Mouse (Mus musculus) gastrocnemius, postnatal 14 days (tissue): ENCODE measurements around the gene Ess2. TPM values are rescaled to one million over a fixed set of nuclear protein-coding genes. Genes with fewer than 3 reads are reported as not detected.
"Not testable (repeated sequence)": the region's sequence is repeated elsewhere in the genome, so short reads cannot be mapped to it uniquely, and the experiment has no call there.

Source experiments
- DNase-seq: peaks from one replicate; pipeline ENCODE4 v3.0.0; 2021; ENCODE audit warnings: mixed read lengths
- intact Hi-C: fragments of 180-260 bp; cut with DNase I; formaldehyde crosslinking; loops from one replicate; pipeline ENCODE4 v1.15.1; 2025; ENCODE audit warnings: low total_unique reads
- long read RNA-seq, 2 experiments: library from polyadenylated mRNA; stranded (forward); transcript quantifications; one replicate each; pipeline ENCODE4 v2.0.0; 2021
- total RNA-seq, 2 experiments: library from RNA; stranded (reverse); gene quantifications; 2 replicates each; pipeline ENCODE4 v1.2.3; 2021

The Ess2 gene
- 1 to 10 TPM; 9.0 to 9.3 TPM for total RNA-seq
- long read RNA-seq, experiment 1, transcript Ess2-201 (10 exons, 2,821 nt), result major isoform, 6 of 15 reads
- long read RNA-seq, experiment 1, transcript Ess2-205 (10 exons, 2,785 nt), result major isoform, 6 of 15 reads
- long read RNA-seq, experiment 1, partial matches to known transcripts, result 1 of 15 reads
- long read RNA-seq, experiment 1, other reads (novel, unspliced or antisense), result 2 of 15 reads
- long read RNA-seq, experiment 2, transcript Ess2-201 (10 exons, 2,821 nt), result major isoform, 16 of 30 reads
- long read RNA-seq, experiment 2, transcript Ess2-205 (10 exons, 2,785 nt), result minor isoform, 10 of 30 reads
- long read RNA-seq, experiment 2, partial matches to known transcripts, result 1 of 30 reads
- long read RNA-seq, experiment 2, other reads (novel, unspliced or antisense), result 3 of 30 reads

DNA sequence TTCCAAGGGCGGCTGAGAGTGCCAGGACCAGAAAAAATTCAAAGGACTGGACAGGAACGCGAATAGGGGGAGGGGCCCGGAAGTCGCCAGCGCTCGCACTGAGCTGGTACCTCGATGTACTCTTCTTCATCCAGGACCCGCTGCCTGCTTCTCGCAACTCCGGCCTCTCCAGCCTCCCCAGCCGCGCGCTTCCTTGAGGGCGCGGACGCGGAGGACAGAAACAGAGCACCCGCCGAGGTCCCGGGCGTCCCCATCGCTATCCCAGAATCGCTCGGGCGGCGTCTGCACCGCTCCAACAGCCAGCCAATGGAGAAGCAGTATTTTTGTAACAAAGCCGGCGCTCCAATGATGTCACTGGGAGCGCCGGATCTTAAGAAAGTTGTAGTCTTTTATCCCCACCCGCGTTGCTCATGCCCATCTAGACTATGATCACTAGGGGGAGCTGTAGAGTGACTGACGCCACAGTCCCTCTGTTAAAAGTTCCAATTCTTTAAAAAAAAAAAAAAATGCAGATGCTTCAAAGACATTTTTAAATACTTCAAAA, at the start of gene Ess2:
Gene Ess2, minus strand, starts transcription at position 297 of the 544 bp plus-strand sequence.
- intact Hi-C loops, result loop anchor here (5.0 kb wide), 2 partner anchors 76 to 136 kb away; no protein-coding TSS in a partner anchor
- peak; percentile 85 for DNase-seq

DNA sequence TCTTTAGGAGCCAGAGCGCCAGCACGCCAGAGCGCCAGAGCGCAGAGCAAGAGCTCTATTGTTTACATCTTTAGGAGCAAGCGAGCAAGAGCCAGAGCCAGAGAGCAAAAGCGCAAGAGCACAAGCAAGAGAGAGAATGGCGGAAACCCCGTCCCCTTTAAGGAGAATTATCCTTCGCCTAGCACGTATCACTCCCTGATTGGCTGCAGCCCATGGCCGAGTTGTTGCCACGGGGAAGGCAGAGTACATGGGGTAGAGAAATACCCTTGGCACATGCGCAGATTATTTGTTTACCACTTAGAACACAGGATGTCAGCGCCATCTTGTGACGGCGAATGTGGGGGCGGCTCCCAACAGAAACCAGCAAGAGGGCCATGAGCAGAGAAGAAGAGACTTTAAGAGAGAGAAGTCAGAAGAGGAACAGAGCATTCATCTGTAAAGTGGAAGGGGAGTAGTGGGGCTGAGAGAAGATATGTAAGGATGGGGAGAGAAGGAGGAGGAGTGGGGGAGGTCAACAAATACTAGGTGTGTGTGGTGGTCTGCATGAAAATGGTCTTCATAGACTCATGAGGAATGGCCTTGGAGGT, 45.0 kb upstream of the Ess2 start:
- DNase-seq, intact Hi-C loops: not testable (repeated sequence)

GRCm38 (mm10) chr16:17951618-17952017, 40.5 kb upstream of the Ess2 start:
- DNase-seq, result no peak
- intact Hi-C loops, result no loop called here

GRCm38 (mm10) chr16:17950068-17950467, 38.9 kb upstream of the Ess2 start:
- DNase-seq, result no peak
- intact Hi-C loops, result no loop called here

DNA sequence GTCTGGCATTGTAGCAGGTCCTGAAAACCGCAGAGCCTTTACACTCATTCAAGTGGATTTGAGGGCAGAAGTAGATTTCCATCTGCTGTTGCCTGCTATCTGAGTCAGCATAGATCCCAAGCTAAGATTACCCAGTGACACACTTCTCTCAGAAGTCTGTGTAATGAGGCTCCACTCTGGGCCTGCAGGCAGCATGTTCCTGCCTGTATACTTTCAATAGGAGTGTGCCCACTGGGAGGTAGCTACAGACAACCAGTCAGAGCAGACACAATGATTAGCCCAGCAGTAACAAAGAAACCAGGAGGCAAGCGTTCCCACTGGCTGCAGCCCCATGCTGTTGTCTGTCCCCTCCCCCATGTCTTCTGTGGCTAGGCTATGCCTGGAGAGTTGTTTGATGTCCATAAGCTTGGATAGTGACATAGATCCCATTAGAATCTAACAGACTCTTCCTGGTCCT, 38.3 kb upstream of the Ess2 start:
- intact Hi-C loops, result no loop called here

GRCm38 (mm10) chr16:17945081-17945831, 34.1 kb upstream of the Ess2 start:
- intact Hi-C loops, result no loop called here
- DNase-seq, result no peak

More for the DNA sequence above, 38.3 kb upstream of the Ess2 start:
- DNase-seq, result no peak

DNA sequence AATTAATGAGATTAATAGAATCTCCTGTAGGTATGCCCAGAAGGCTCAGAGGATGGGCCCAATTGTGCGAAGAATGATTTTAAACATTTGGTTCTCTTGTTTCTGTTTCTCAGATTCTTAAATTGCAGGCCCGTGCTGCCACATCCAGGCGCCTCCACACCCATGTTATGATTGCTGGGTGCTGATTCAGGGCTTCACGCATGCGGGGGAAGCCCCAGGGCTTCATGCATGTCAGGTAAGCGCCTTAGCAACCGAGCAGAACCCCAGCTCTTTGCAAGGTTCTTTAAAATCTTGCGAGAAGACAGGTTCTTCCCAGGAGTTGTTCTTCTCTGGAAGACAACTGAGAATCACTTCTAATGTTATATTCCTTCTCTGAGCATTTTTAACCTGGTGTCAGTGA, 32.3 kb upstream of the Ess2 start:
- no peak for DNase-seq
- intact Hi-C loops, result no loop called here

DNA sequence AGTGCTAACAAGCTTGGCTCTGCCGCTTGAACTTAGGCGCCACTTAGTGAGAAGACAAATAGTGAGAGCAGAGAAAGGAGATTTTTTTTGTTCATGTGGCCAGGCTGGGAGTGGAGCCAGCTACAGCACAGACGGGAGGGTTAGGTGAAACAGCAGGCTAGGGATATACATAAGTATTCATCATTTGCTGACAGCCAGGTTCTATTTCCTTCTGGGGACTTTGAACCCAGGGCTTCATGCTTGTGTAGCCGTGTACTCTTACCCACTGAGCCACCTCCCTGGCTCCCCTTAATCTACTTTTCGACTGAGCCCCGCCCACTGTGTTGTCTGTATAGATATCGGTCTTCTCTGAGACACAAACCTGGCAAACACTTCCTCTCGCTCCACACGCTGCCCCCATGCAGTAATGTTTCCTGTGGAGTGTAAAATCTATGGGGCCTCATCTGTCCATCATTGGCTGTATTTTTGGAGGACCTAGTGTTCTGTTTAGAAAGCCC, 28.2 kb upstream of the Ess2 start:
- intact Hi-C loops, result no loop called here
- DNase-seq, result no peak

- peak; percentile 40 for DNase-seq
- intact Hi-C loops, result no loop called here
Observed at GRCm38 (mm10) chr16:17938821-17939220, 27.7 kb upstream of the Ess2 start.

DNA sequence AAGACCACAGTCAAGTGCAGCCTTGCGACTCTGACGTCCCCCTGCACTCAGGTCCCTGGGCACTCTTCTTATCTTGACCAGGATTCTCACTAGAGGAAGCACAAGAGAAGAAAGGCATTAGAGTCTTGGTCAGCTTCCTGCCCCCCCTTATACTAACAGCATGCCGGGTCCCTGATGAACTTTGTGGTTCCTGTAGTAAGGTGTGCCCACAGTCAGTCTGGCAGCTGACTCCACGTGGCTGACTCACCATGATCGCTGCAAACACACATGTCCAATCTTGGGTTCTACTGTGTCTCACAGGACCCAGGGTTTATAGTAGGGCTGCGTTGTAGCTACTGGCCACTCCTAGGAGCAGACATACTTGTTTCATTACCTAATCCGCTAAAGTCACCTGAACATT, 27.0 kb upstream of the Ess2 start:
- DNase-seq, result no peak
- intact Hi-C loops, result no loop called here

DNA sequence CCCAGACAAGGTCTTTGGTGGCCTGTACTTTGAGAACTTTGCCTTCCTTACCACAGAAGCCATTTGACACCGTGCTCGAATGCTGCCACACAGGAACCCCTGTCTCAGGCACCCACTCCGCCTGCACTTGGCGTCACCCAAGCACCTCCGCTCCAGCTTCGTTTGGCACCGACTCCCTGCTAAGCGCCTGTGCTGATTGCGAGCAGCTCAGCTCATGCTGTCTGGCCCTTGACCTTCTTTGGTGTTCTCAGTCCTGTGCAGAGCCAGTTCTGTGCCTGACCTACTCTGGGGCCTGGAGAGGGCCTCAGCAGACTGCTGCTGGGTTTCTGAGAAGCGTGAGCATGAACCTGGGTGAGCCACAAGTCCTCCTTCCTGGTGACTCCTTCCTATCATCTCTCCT, 25.6 kb upstream of the Ess2 start:
- no peak for DNase-seq
- intact Hi-C loops, result no loop called here

GRCm38 (mm10) chr16:17934445-17934910, 23.3 kb upstream of the Ess2 start:
- intact Hi-C loops, result no loop called here
- DNase-seq, result no peak

- DNase-seq, result no peak
- intact Hi-C loops, result no loop called here
Observed at GRCm38 (mm10) chr16:17933594-17934444, 22.7 kb upstream of the Ess2 start.

GRCm38 (mm10) chr16:17931906-17932460, 20.8 kb upstream of the Ess2 start:
- intact Hi-C loops, result no loop called here

GRCm38 (mm10) chr16:17929631-17930030, 18.5 kb upstream of the Ess2 start:
- intact Hi-C loops, result no loop called here
- DNase-seq, result no peak

More at GRCm38 (mm10) chr16:17931906-17932460, 20.8 kb upstream of the Ess2 start:
- DNase-seq, result no peak

GRCm38 (mm10) chr16:17929211-17929610, 18.1 kb upstream of the Ess2 start:
- intact Hi-C loops, result no loop called here
- no peak for DNase-seq

DNA sequence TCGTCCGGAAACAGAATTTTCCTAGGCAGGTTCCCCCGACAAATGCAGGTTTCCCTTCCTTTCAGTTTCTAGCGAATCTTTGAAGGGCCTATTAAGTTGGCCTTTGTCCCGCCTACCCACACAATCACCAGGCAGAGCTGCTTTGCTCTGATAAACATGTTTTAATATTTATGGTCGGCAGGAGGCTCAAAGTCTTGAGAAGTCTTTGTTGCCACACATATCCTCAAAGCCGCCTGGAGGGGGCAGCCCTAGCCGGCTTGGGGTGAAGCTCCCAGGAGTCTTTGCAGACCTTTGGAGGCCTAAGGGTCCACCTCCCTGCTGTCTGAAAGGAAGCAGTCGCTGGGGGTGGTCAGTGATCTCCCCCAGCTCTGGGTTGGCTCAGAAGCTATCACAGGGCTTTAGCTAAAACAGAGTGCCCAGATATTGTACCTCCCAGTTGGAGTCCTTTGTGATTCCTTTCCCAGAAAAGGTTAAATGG, 17.5 kb upstream of the Ess2 start:
- intact Hi-C loops, result no loop called here
- DNase-seq, result peak; percentile 74

DNA sequence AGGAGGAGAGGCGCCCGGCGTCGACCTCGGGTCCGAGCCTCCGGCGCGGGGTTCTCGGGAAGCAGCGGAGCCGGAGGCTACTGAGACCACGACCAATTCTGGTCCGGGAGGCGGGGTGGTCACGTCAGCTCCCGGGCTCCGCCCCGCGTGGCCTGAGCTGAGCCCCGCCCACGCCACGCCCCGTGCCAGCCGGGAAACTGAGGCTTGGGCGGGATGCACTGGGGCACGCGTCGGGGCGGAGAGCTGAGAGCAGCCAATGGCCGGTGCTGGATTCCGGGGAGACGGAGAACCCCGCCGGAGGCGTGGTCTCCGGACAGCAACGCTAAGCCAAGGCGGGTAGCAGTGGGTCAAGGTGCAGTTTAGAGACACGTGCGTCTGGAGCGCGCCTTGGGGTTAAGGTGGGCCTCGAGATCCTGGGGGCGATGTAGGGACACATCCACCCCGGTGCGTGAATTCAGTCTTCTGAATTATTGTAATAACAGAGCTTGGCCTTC, 17.0 kb upstream of the Ess2 start, which contains the start of gene Slc25a1:
Gene Slc25a1, minus strand, starts transcription at position 133 of the 494 bp plus-strand sequence.
- intact Hi-C loops, result no loop called here
- DNase-seq, result peak; percentile 67
